Mouse (Mus musculus) cerebellum, postnatal 36 days (tissue): ENCODE measurements around the gene Panx1.

Experiments used
- DNase-seq, 2 experiments: peaks; one replicate each; pipeline ENCODE4 v3.0.0; 2021 to 2022; ENCODE audit warnings: mixed read lengths in 2 of 2

Gene Panx1

GRCm38 (mm10) chr9:15045084-15045669 is at the start of gene Panx1:
Panx1 (minus strand) TSS chr9:15045478.
- DNase-seq: peak; percentile 40 to 43

- no peak for DNase-seq
Measured at GRCm38 (mm10) chr9:15068686-15069295, 23.5 kb upstream of the Panx1 start.

DNA sequence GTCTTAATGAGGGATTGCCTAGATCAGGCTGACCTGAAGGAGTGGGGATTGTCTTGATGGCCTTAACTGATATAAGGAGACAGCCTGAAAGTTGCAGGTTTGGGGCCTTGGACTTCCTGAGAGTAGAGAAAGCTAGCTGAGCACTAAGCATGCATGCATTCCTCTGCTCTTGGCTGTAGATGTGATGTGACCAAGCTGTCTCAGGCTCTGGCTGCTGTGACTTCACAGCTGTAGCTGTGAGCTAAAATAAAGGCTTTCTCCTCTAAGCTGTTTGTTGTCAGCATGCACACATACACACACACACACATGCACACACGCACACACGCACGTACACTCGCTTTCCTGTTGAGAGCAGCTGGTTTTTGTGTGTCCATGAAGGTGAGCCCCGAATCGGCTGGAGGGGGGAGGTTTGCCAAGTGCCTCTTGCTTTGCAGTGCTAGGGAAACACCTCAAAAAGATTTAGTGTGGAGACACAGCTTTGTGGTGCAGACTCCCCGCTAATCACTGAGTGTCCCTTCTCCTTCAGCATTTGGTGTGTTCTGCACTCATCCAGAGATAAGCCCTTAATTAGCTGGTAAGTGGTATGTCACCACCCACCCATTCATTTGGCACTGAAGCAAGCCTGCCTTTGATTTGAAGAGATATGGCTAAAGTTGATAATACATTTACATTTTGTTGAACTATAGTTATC is 22.9 kb upstream of the Panx1 start:
- DNase-seq: no peak

GRCm38 (mm10) chr9:15064176-15064575 is 18.9 kb upstream of the Panx1 start:
- DNase-seq: no peak

- DNase-seq: no peak
Measured at GRCm38 (mm10) chr9:15060847-15061246, 15.6 kb upstream of the Panx1 start.

DNA sequence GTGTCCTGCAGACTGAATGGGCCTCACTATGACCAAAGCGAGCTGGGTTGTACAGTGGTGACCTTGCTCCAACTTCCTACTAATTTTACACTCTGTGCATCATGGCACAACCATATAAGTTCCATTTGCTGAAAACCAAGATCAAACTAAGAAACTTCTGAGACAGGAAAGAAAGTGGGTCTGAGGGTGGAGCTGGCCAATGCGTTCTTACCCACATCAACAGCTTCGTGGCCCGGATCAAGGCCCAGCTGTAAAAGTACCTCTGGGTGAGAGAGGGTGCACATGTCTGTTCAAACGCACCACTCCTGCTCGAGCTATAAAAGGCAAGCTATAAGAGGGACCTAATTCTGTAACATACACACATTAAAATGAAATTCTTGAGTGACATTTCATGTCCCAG is 14.7 kb upstream of the Panx1 start:
- no peak for DNase-seq

- no peak for DNase-seq
Measured at GRCm38 (mm10) chr9:15045740-15046139, 462 bp upstream of the Panx1 start.

DNA sequence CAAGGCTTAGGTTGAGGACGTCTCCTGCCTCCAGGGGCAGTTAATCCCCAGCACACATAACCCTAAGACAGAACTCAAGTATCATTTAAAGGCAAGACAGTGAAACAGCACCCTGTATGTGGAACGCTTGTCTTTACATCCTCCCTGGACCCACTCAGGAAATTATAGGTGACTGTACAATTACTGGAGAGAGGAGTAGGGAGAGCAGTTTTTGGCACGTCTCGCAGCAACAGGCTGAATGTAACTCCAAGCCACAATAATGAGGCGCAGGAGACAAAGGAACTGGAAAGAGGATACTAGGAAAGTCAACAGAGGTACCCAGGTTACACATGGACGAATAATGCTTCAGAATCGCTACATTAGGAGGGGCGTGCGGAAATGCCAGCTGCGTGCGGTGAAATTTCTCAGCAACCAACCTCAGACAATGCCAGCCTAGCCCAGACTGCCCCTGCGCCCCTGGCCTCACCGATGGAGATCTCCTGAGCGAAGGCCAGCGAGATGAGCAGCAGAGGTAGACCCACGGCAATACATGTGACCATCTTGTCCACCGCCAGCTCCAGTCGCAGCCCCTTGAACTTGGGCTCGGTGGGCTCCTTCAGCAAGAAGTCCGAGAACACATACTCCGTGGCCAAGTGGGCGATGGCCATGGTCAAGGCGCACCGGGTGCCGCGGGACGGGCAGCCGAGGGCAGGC is 741 bp downstream of the Panx1 start:
- no peak for DNase-seq

DNA sequence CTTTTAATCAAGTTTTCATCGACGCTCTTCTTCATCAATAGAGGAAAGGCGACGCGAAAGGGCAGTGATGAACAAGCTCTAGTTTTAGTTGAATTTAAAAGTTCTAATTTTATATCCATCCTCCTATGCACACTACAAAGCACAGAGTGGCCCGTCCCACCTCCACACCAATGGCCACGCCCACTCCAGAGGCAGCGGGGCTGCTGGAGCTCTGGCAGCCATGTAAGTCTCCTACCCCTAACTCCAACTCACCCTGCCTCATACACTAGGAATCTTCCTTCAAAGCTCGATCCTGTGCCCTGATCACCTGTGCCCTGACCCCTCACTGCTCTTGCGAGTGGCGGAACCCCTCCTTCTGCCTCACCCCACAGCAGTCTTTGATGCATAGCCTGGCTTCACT is 3.7 kb downstream of the Panx1 start:
- DNase-seq: no peak

GRCm38 (mm10) chr9:15039848-15040247 is 5.4 kb downstream of the Panx1 start:
- no peak for DNase-seq

DNA sequence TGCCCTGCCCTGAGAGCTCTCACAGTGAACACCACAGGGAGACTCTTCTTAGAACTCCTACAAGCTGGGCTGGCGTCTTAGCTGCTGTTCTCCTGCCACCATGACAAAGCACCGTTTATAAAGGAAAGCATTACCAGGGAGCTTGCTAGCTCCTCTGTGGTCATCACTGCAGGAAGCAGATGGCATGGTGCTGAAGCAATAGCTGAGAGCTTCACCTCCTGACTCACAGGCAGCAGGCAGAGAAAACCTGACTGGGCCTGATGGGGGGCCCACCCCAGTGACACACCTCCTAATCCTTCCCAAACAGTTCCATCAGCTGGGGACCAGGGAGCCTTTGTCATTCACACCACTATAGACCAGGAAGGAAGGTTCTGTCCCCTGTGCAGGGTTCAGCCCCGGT is 7.6 kb downstream of the Panx1 start:
- DNase-seq: no peak

DNA sequence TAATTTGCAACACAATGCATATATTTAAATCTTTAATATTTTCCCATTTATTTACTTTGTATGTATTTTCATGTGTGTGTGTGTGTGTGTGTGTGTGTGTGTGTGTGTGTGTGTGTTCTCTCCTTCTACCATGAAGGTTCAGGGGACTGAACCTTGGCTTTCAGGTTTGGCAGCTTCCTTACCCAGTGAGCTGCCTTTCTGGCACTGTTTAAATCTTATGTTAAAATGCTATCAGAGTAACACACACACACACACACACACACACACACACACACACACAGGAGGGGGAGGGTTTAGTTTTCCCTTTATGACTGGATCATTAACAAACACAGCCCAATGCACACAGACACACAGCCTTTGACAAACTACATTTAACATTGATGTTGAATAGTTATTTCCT is 8.0 kb downstream of the Panx1 start:
- DNase-seq: no peak

DNA sequence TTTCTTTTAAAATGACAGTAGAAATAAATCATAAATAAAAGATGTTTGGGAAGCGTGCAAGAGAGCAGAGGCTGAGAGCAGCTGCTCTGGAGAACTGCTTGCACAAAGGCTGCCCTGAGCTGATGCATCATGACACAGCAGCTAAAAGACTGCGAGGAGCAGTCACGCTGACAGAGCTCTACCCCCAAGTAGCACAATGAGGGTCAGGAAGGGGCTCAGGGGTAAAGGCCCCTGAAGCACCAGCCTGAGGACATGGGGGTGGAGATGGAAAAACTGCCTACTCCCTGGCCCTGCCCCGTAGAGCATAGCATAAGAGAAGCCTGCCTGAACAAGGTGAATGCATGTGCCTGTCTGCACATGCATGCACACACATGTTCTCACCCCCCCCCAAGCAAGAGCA is 8.5 kb downstream of the Panx1 start:
- DNase-seq: no peak

GRCm38 (mm10) chr9:15036405-15036804 is 8.9 kb downstream of the Panx1 start:
- no peak for DNase-seq

DNA sequence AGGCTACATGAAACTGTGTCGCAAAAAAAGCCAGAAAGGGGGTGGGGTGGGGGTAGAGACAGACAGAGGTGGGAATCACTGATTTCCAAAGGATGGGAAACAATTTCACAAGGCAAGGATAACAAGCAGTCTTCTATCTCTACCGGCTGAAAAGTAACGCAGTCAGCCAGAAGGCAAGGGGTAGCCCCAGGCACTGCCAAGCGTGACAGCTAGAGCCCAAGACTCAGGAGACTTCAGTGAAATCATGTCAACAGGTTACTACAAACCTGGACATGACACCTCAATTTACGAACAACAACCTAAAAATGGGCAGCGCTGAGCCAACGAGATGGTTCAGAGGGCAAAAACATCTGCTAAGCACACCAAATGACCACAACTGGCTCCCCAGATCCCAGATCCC is 9.3 kb downstream of the Panx1 start:
- DNase-seq: no peak

- DNase-seq: no peak
Measured at GRCm38 (mm10) chr9:15034546-15035273, 10.6 kb downstream of the Panx1 start.

- DNase-seq: peak in 1 of 2 experiments; percentile 18
Measured at GRCm38 (mm10) chr9:15033568-15034160, 11.6 kb downstream of the Panx1 start.

GRCm38 (mm10) chr9:15032797-15033196 is 12.5 kb downstream of the Panx1 start:
- DNase-seq: no peak

DNA sequence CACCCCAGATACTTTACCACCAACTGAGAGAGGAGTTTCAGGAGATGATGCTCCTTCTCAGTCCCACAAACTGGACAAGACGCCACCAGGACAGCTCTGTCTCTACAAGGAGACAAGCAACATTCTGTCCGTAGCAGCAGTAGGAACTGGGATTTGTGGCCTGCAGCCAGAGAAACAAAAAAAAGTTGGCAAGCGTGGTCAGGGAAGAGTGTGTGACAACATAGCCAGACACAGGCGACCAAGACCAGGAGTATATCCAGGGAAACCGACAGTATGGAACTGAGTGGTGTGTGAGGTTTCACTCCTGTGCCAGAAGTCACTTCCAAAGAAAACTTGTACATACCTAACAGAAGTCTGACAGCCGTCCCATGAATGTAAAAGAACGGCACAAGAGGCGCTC is 14.5 kb downstream of the Panx1 start:
- peak; percentile 70 to 71 for DNase-seq

- peak; percentile 44 to 54 for DNase-seq
Measured at GRCm38 (mm10) chr9:15029025-15029727, 16.1 kb downstream of the Panx1 start.

DNA sequence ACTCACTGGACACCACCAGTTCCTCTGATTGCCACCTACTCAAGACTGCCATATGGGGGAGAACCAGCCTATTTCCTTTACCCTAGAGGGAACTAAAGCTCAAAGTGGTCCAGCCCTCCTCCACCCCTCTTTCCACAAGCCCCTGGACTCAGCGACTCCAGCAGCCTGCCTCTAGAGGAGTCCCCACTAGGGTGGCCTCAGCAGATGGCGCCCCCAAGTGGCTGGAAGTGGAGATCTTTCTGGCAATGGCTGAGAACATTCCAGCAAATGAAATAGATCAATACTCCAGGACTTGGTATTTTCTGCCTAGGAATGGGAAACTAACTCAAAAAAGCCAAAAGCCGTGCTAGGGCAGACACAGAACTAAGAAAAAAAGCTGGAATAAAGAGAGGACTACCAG is 17.6 kb downstream of the Panx1 start:
- DNase-seq: no peak

- DNase-seq: no peak
Measured at GRCm38 (mm10) chr9:15023049-15023448, 22.2 kb downstream of the Panx1 start.
